Comparison of ENCODE assay signal across 10 mouse cellular contexts in genomic region chr1:37867056-37867455, GRCm38 (mm10). TPM values are rescaled to one million over a fixed set of nuclear protein-coding genes. Genes with fewer than 3 reads are reported as not detected.
DNase-seq lines count a peak whose midpoint lies in the region; ATAC-seq lines count a peak whose summit lies in the region.
"Had no signal": no experiment of that assay in that cellular context is flagged by ENCODE, and none has a peak within 500 bp of the region (broad histone marks: within the 10 kb centered on the region; RNA-seq: fewer than 3 reads in every experiment).

No protein-coding gene starts in this region.

- DNase-seq in CD4-positive, CD25-positive, alpha-beta regulatory T cell, adult 2 months (ENCODE audit: low read depth, low spot score) = peak; percentile 70
- peak; percentile 32 for DNase-seq in layer of hippocampus, adult 9-10 months (ENCODE audit: low spot score)
- DNase-seq in layer of hippocampus, adult 8-10 months (ENCODE audit: low spot score in 2 of 2) = no peak
- peak; percentile 82 for DNase-seq in ZHBTc4 (ENCODE audit: low read depth, low spot score)
- peak; percentile 29 for DNase-seq in embryo, embryonic 11 days
- DNase-seq in lung, postnatal 25 days (ENCODE audit: low spot score) = peak; percentile 31
- peak; percentile 74 for DNase-seq in thymus, postnatal 4 days

- no peak for ATAC-seq in CD4-positive, CD25-positive, alpha-beta regulatory T cell, adult 4 months

RNA-seq across cellular contexts. Expression of gene Tsga10, which starts 0.8 kb away (rescaled TPM):
- 1 to 10 TPM; 2.1 TPM for polyA plus RNA-seq in CD4-positive, CD25-positive, alpha-beta regulatory T cell, adult 4 months (2017; shearing (Covaris generic))
- total RNA-seq in layer of hippocampus, adult 8-10 months (2022) = 10 to 100 TPM; 20.1 to 29.9 (median 23.7) TPM

RNA-seq across cellular contexts. Expression of gene Lipt1, which starts 4.5 kb away (rescaled TPM):
- 1 to 10 TPM; 9.1 to 9.8 TPM for polyA plus RNA-seq in CD4-positive, CD25-positive, alpha-beta regulatory T cell, adult 4 months (2017; shearing (Covaris generic))
- total RNA-seq in layer of hippocampus, adult 8-10 months (2022) = 1 to 10 TPM; 7.1 to 9.2 (median 8.6) TPM

RNA-seq across cellular contexts. Expression of gene Mitd1, which starts 23.2 kb away (rescaled TPM):
- polyA plus RNA-seq in CD4-positive, CD25-positive, alpha-beta regulatory T cell, adult 4 months (2017; shearing (Covaris generic)) = 100 to 1,000 TPM; 113 to 123 TPM
- 10 to 100 TPM in 3 of 4 experiments, 1 to 10 TPM in 1; 8.6 to 14.7 (median 12.9) TPM for total RNA-seq in layer of hippocampus, adult 8-10 months (2022)

RNA-seq across cellular contexts. Expression of gene Mrpl30, which starts 23.2 kb away (rescaled TPM):
- polyA plus RNA-seq in CD4-positive, CD25-positive, alpha-beta regulatory T cell, adult 4 months (2017; shearing (Covaris generic)) = 100 to 1,000 TPM; 237 to 238 TPM
- 100 to 1,000 TPM; 131 to 158 (median 140) TPM for total RNA-seq in layer of hippocampus, adult 8-10 months (2022)

RNA-seq across cellular contexts. Expression of gene Lyg2, which starts 49.2 kb away (rescaled TPM):
- polyA plus RNA-seq in CD4-positive, CD25-positive, alpha-beta regulatory T cell, adult 4 months (2017; shearing (Covaris generic)) = not detected
- under 1 TPM in 1 of 4 experiments, not detected in 3; 0.12 TPM for total RNA-seq in layer of hippocampus, adult 8-10 months (2022)
- total RNA-seq: heart, adult 18-20 months had no signal
- polyA plus RNA-seq: lung, embryonic 16.5 days had no signal

Comparison
In these comparisons a context has a peak if more than half of its experiments do, and no peak if none do; other contexts are left out.
1. DNase-seq: peak in CD4-positive, CD25-positive, alpha-beta regulatory T cell, adult 2 months (single experiment), layer of hippocampus, adult 9-10 months (single experiment), ZHBTc4 (single experiment), embryo, embryonic 11 days (single experiment), lung, postnatal 25 days (single experiment) and thymus, postnatal 4 days (single experiment); none in layer of hippocampus, adult 8-10 months (0 of 2).